Comparison of ENCODE assay signal across 13 mouse cellular contexts in genomic region chr13:49684266-49684665, GRCm38 (mm10). TPM values are rescaled to one million over a fixed set of nuclear protein-coding genes. Genes with fewer than 3 reads are reported as not detected.
DNase-seq lines count a peak whose midpoint lies in the region; ATAC-seq and TF ChIP-seq lines count a peak whose summit lies in the region.
"Had no signal": no experiment of that assay in that cellular context is flagged by ENCODE, and none has a peak within 500 bp of the region (broad histone marks: within the 10 kb centered on the region; RNA-seq: fewer than 3 reads in every experiment).

No protein-coding gene starts in this region.

- H3K4me1 ChIP-seq in ES-E14 (ENCODE audit: control insufficient read depth in 2 of 2, insufficient read depth in 2 of 2, low read length in 2 of 2, poor library complexity in 1 of 2), result peaks cover 3 to 6% of the 10 kb centered on the region in 2 experiments; a peak in 3 of 4 replicates
- H3K4me1 ChIP-seq in neural tube, embryonic 13.5 days (replicated peaks), result peaks cover 30% of the 10 kb centered on the region
- H3K4me1 ChIP-seq in forebrain, embryonic 11.5 days (replicated peaks; ENCODE audit: control insufficient read depth, insufficient read depth, low read length), result peaks cover 5% of the 10 kb centered on the region; the same call in 1 of the 2 replicates
- peaks cover 11% of the 10 kb centered on the region; the same call in 1 of the 2 replicates for H3K4me1 ChIP-seq in heart, embryonic 10.5 days

- WGBS in neural tube, embryonic 13.5 days, result 14% methylated on average over 4 of the region's 4 CpGs
- 73% methylated on average over 4 of the region's 4 CpGs for WGBS in forebrain, embryonic 11.5 days
- 85% methylated on average over 4 of the region's 4 CpGs for WGBS in heart, embryonic 10.5 days

- no peak overlapping the region; the same call in 1 of the 2 replicates for H3K27ac ChIP-seq in ES-E14 (ENCODE audit: insufficient read depth, low read depth, low read length, poor library complexity, severe bottlenecking)
- H3K27ac ChIP-seq in neural tube, embryonic 13.5 days (replicated peaks), result no peak overlapping the region
- H3K27ac ChIP-seq in forebrain, embryonic 11.5 days (ENCODE audit: low read depth, low read length), result no peak overlapping the region
- H3K27ac ChIP-seq in heart, embryonic 10.5 days, result no peak overlapping the region
- H3K27ac ChIP-seq: hindbrain, embryonic 14.5 days had no signal

- peak overlapping the region; percentile 38 to 39 for H3K4me3 ChIP-seq in ES-E14 (ENCODE audit: insufficient read depth in 1 of 2, low read depth in 1 of 2, low read length in 2 of 2, poor library complexity in 1 of 2, severe bottlenecking in 1 of 2)
- H3K4me3 ChIP-seq in neural tube, embryonic 13.5 days, result no peak overlapping the region
- no peak overlapping the region for H3K4me3 ChIP-seq in forebrain, embryonic 11.5 days (ENCODE audit: low read depth, low read length)
- no peak overlapping the region for H3K4me3 ChIP-seq in heart, embryonic 10.5 days

- peak overlapping the region; percentile 3; the same call in 1 of the 2 replicates for H3K9ac ChIP-seq in ES-E14 (ENCODE audit: insufficient read depth, low read depth, low read length, poor library complexity, severe bottlenecking)
- H3K9ac ChIP-seq in neural tube, embryonic 13.5 days, result no peak overlapping the region
- no peak overlapping the region for H3K9ac ChIP-seq in forebrain, embryonic 11.5 days (ENCODE audit: low read length)
- H3K9ac ChIP-seq: hindbrain, embryonic 14.5 days had no signal

- no peaks in the 10 kb centered on the region for H3K9me3 ChIP-seq in ES-E14 (ENCODE audit: control insufficient read depth, insufficient read depth, low read depth, low read length)
- H3K9me3 ChIP-seq in neural tube, embryonic 13.5 days, result no peaks in the 10 kb centered on the region
- H3K9me3 ChIP-seq in forebrain, embryonic 11.5 days (ENCODE audit: control insufficient read depth, low read length), result no peaks in the 10 kb centered on the region
- no peaks in the 10 kb centered on the region for H3K9me3 ChIP-seq in heart, embryonic 10.5 days

- ATAC-seq in neural tube, embryonic 13.5 days (ENCODE audit: low read depth), result no peak
- ATAC-seq in forebrain, embryonic 11.5 days (replicated peaks; ENCODE audit: low FRiP score), result no peak
- ATAC-seq: forebrain, embryonic 16.5 days had no signal

- peak overlapping the region; percentile 24; the same call in 1 of the 2 replicates for H3K4me2 ChIP-seq in neural tube, embryonic 13.5 days
- H3K4me2 ChIP-seq in forebrain, embryonic 11.5 days (ENCODE audit: low read depth, low read length, severe bottlenecking), result no peak overlapping the region
- H3K4me2 ChIP-seq: hindbrain, embryonic 14.5 days had no signal

- H3K36me3 ChIP-seq in ES-E14 (ENCODE audit: control insufficient read depth, insufficient read depth, low read length, poor library complexity, severe bottlenecking), result peaks cover 19% of the 10 kb centered on the region
- peaks cover 19% of the 10 kb centered on the region for H3K36me3 ChIP-seq in neural tube, embryonic 13.5 days
- H3K36me3 ChIP-seq in forebrain, embryonic 11.5 days (ENCODE audit: control insufficient read depth, insufficient read depth, low read length), result no peaks in the 10 kb centered on the region; the same call in 1 of the 2 replicates
- peaks cover 22% of the 10 kb centered on the region for H3K36me3 ChIP-seq in heart, embryonic 10.5 days

- H3K27me3 ChIP-seq in neural tube, embryonic 13.5 days, result no peaks in the 10 kb centered on the region
- H3K27me3 ChIP-seq in forebrain, embryonic 11.5 days (ENCODE audit: control insufficient read depth, insufficient read depth, low read length), result no peaks in the 10 kb centered on the region
- no peaks in the 10 kb centered on the region for H3K27me3 ChIP-seq in heart, embryonic 10.5 days (ENCODE audit: insufficient read depth, poor library complexity, severe bottlenecking)

- DNase-seq in left cerebral cortex, adult 11 months (ENCODE audit: low spot score), result peak; percentile 17
- DNase-seq in left cerebral cortex, postnatal 14 days (ENCODE audit: low spot score in 2 of 2), result no peak
- peak; percentile 12 for DNase-seq in ES-E14 (ENCODE audit: low read depth, low spot score)
- peak; percentile 69 for DNase-seq in brain, adult 2 months (ENCODE audit: low read depth, low spot score)
- no peak for DNase-seq in forebrain, embryonic 11.5 days (ENCODE audit: low spot score)
- no peak for DNase-seq in heart, embryonic 10.5 days (ENCODE audit: low spot score)
- DNase-seq: adrenal gland, postnatal 25 days; cerebellum, postnatal 36 days; gastrocnemius, postnatal 25 days; kidney, adult 8-10 months had no signal

- in situ Hi-C loops in ES-E14 (cut with MboI; ENCODE audit: low sequenced_read_pairs in 2 of 2, unreplicated experiment in 2 of 2), result no loop called here

- intact Hi-C loops in left cerebral cortex, postnatal 14 days (cut with DNase I), result no loop called here

TF ChIP-seq in ES-E14, 5 proteins besides CTCF, POLR2A, EP300 and RAD21:
- TF ChIP-seq CHD2 (IDR thresholded peaks at IDR 0.05; ENCODE audit: low read depth, low read length) (no peak), ZNF384 (IDR thresholded peaks at IDR 0.05; ENCODE audit: low read depth, low read length) (no peak), ZC3H11A (IDR thresholded peaks at IDR 0.05; ENCODE audit: borderline replicate concordance, low read depth, low read length) (no peak), MAFK (IDR thresholded peaks at IDR 0.05; ENCODE audit: insufficient read depth, low read depth, low read length) (no peak), HCFC1 (IDR thresholded peaks at IDR 0.05; ENCODE audit: borderline replicate concordance, insufficient read depth, low read length) (no peak)

RNA-seq across cellular contexts. Expression of gene Iars, which starts 2.4 kb away (rescaled TPM):
- 10 to 100 TPM; 68.0 to 72.7 TPM for total RNA-seq in left cerebral cortex, postnatal 14 days (2021)
- 139 and 176 TPM in 2 replicates for total RNA-seq in ES-E14 (2012; rRNA removed)
- polyA plus RNA-seq in neural tube, embryonic 13.5 days (2015; fragmentation: Nextera tagmentation; extraction: Ambion mirVana), result 59.9 and 66.6 TPM in 2 replicates
- polyA plus RNA-seq in forebrain, embryonic 11.5 days (2014; fragmentation: Nextera tagmentation; extraction: Ambion mirVana), result 124 and 129 TPM in 2 replicates
- 83.5 and 89.3 TPM in 2 replicates for polyA plus RNA-seq in heart, embryonic 10.5 days (2016; fragmentation: Nextera tagmentation; extraction: Ambion mirVana)

RNA-seq across cellular contexts. Expression of gene Nol8, which starts 31.4 kb away (rescaled TPM):
- 10 to 100 TPM; 21.3 to 24.7 TPM for total RNA-seq in left cerebral cortex, postnatal 14 days (2021)
- total RNA-seq in ES-E14 (2012; rRNA removed), result 32.9 and 41.1 TPM in 2 replicates
- polyA plus RNA-seq in neural tube, embryonic 13.5 days (2015; fragmentation: Nextera tagmentation; extraction: Ambion mirVana), result 19.4 and 22.5 TPM in 2 replicates
- 22.8 and 23.4 TPM in 2 replicates for polyA plus RNA-seq in forebrain, embryonic 11.5 days (2014; fragmentation: Nextera tagmentation; extraction: Ambion mirVana)
- 15.7 and 16.9 TPM in 2 replicates for polyA plus RNA-seq in heart, embryonic 10.5 days (2016; fragmentation: Nextera tagmentation; extraction: Ambion mirVana)

RNA-seq across cellular contexts. Expression of gene Cenpp, which starts 31.7 kb away (rescaled TPM):
- total RNA-seq in left cerebral cortex, postnatal 14 days (2021), result 1 to 10 TPM in 1 of 2 experiments, under 1 TPM in 1; 0.92 to 1.5 TPM
- total RNA-seq in ES-E14 (2012; rRNA removed), result 21.0 and 25.4 TPM in 2 replicates
- polyA plus RNA-seq in neural tube, embryonic 13.5 days (2015; fragmentation: Nextera tagmentation; extraction: Ambion mirVana), result 7.2 and 7.6 TPM in 2 replicates
- polyA plus RNA-seq in forebrain, embryonic 11.5 days (2014; fragmentation: Nextera tagmentation; extraction: Ambion mirVana), result 42.9 and 44.5 TPM in 2 replicates
- 25.3 and 27.7 TPM in 2 replicates for polyA plus RNA-seq in heart, embryonic 10.5 days (2016; fragmentation: Nextera tagmentation; extraction: Ambion mirVana)

Comparison
In these comparisons a context has a peak if more than half of its experiments do, and no peak if none do; other contexts are left out.
1. DNase-seq: peak in left cerebral cortex, adult 11 months (single experiment), ES-E14 (single experiment) and brain, adult 2 months (single experiment); none in left cerebral cortex, postnatal 14 days (0 of 2), forebrain, embryonic 11.5 days (single experiment) and heart, embryonic 10.5 days (single experiment).
2. H3K4me3 ChIP-seq: peak in ES-E14 (2 of 2); none in neural tube, embryonic 13.5 days (single experiment), forebrain, embryonic 11.5 days (single experiment) and heart, embryonic 10.5 days (single experiment).